Mouse (Mus musculus) intestine, embryonic 14.5 days (tissue): ENCODE results near the gene Iqcm. TPM values are rescaled to one million over a fixed set of nuclear protein-coding genes. Genes with fewer than 3 reads are reported as not detected.

Experiments
- ATAC-seq: fragments of 200-750 bp; cut with Nextera tagmentation; replicated peaks from 2 replicates; pipeline ENCODE4 v1.8.0; 2017; ENCODE audit warnings: low read depth, moderate number of reproducible peaks, moderate TSS enrichment, moderate library complexity; ENCODE audit not compliant: low FRiP score, low TSS enrichment
- DNase-seq: peaks from one replicate; pipeline ENCODE4 v3.0.0-alpha.2; 2018; ENCODE audit warnings: low spot score
- H3K27ac ChIP-seq: fragments of 300-500 bp; sonication (generic); 2 replicates; pipeline ENCODE4 v1.5.1; 2014; ENCODE audit warnings: low read depth, mild to moderate bottlenecking, control low read depth
- H3K27me3 ChIP-seq: fragments of 300-500 bp; sonication (generic); replicated peaks from 2 replicates; pipeline ENCODE4 v1.6.1; 2014; ENCODE audit warnings: low read length, control low read depth; ENCODE audit not compliant: control insufficient read depth, insufficient read depth
- H3K36me3 ChIP-seq: fragments of 300-500 bp; sonication (generic); 2 replicates; pipeline ENCODE4 v1.6.1; 2014; ENCODE audit warnings: low read length, control low read depth; ENCODE audit not compliant: control insufficient read depth, insufficient read depth
- H3K4me1 ChIP-seq: fragments of 300-500 bp; sonication (generic); replicated peaks from 2 replicates; pipeline ENCODE4 v1.6.1; 2014; ENCODE audit warnings: low read length, control low read depth, mixed read lengths; ENCODE audit not compliant: control insufficient read depth, insufficient read depth
- H3K4me2 ChIP-seq: fragments of 300-500 bp; sonication (generic); 2 replicates; pipeline ENCODE4 v1.6.1; 2014; ENCODE audit warnings: low read length
- H3K4me3 ChIP-seq: fragments of 300-500 bp; sonication (generic); 2 replicates; pipeline ENCODE4 v1.5.1; 2014; ENCODE audit warnings: low read depth, low read length, control low read depth, mixed read lengths
- H3K9ac ChIP-seq: fragments of 300-500 bp; sonication (generic); 2 replicates; pipeline ENCODE4 v1.6.1; 2014; ENCODE audit warnings: mild to moderate bottlenecking, low read length
- H3K9me3 ChIP-seq: fragments of 300-500 bp; sonication (generic); 2 replicates; pipeline ENCODE4 v1.6.1; 2016; ENCODE audit warnings: low read length, control low read depth; ENCODE audit not compliant: control insufficient read depth
- WGBS: fragments of 180-500 bp; shearing (Covaris S2); extraction: QIAGEN DNeasy Blood & Tissue Kit; methylation state at CpG from one replicate; pipeline ENCODE4 v1.1.7; 2014; 5-methylcytosine and 5-hydroxymethylcytosine counted together
- polyA plus RNA-seq: library from polyadenylated mRNA; unstranded; fragments of >200 nt; fragmentation: Nextera tagmentation; extraction: Ambion mirVana; gene quantifications from 2 replicates; pipeline ENCODE4 v1.2.1, GENCODE M21; 2014

The Iqcm gene
- polyA plus RNA-seq, 1 experiment from 2014 or later: not detected

DNA sequence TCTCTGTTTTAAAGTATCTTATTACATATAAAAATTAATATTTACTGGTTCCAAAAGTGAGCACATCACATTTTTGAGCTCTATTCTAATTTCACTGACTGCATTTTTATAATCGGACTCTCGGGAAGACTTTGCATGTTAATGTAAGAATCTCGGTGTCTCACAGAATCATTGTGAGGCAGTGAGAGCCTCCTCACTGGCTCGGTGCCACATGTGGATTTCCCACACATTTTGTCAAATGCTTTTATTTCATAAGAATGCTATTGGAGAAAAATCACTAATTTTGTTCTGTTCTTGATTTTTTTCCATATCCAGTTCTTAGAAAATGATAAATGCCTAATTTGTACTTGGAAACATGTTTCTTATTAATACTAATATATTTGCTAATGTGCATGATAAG lies 570.0 kb downstream of the Iqcm start:
- H3K27me3 ChIP-seq: no peaks in the 10 kb centered on the region
- DNase-seq (no peak), ATAC-seq (no peak)
- no peaks in the 10 kb centered on the region for H3K9me3 ChIP-seq
- H3K4me1 ChIP-seq: no peaks in the 10 kb centered on the region
- no peak overlapping the region for H3K27ac ChIP-seq
- H3K36me3 ChIP-seq: no peaks in the 10 kb centered on the region
- H3K4me3 ChIP-seq: no peak overlapping the region
- no peak overlapping the region for H3K4me2 ChIP-seq
- WGBS: 84% methylated on average over 4 of the region's 4 CpGs
- no peak overlapping the region for H3K9ac ChIP-seq

Other genes starting within 250 kb of the Iqcm start
- gene Rasd2, start 234.8 kb upstream of the Iqcm start, polyA plus RNA-seq: 2.5 and 2.7 TPM in 2 replicates
- gene Gm10358, start 42.1 kb upstream of the Iqcm start, polyA plus RNA-seq: not detected in 2 replicates